Mouse (Mus musculus) cortical plate, adult 2 months (tissue): ENCODE data around the gene Pkig.

ENCODE experiments used
- CTCF ChIP-seq: fragments of 200-500 bp; IDR thresholded peaks from 2 replicates; pipeline ENCODE4 v1.5.1; 2011; ENCODE audit warnings: mild to moderate bottlenecking, control low read depth, low read length; ENCODE audit not compliant: insufficient read depth; ENCODE audit errors: extremely low read depth
- POLR2A ChIP-seq: fragments of 200-500 bp; IDR thresholded peaks from 2 replicates; pipeline ENCODE4 v1.6.1; 2011; ENCODE audit warnings: mild to moderate bottlenecking, low read length, control low read depth; ENCODE audit not compliant: insufficient read depth; ENCODE audit errors: extremely low read depth

- no peak for TF ChIP-seq CTCF
- TF ChIP-seq POLR2A: no peak
Measured at GRCm38 (mm10) chr2:163699078-163699780, 41.0 kb downstream of the Pkig start.
